Mouse (Mus musculus): ENCODE results near the gene Kng2.
"Not testable (repeated sequence)": the region's sequence is repeated elsewhere in the genome, so short reads cannot be mapped to it uniquely, and the experiment has no call there.

Gene Kng2

GRCm38 (mm10) chr16:22961073-22961472 is 68.2 kb downstream of the Kng2 start:
- DNase-seq (ENCODE audit: low read depth, low spot score), result no peak

DNA sequence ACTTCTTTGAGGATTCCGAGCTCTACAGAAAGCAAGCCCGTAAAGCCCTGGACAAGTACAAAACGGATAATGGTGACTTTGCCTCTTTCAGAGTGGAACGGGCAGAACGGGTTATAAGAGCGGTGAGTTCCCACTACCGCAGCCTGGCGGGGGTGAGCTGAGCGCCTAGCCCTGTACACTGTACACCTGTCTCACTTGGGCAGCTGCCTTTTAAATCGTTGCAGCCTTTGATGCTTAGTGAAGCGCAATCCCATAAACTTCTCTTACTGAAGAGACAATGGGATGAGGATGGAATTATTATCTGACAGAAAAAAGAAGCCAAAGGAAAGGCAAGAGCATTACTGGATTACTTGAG is 73.2 kb downstream of the Kng2 start:
- DNase-seq (ENCODE audit: low read depth, low spot score), result no peak

DNA sequence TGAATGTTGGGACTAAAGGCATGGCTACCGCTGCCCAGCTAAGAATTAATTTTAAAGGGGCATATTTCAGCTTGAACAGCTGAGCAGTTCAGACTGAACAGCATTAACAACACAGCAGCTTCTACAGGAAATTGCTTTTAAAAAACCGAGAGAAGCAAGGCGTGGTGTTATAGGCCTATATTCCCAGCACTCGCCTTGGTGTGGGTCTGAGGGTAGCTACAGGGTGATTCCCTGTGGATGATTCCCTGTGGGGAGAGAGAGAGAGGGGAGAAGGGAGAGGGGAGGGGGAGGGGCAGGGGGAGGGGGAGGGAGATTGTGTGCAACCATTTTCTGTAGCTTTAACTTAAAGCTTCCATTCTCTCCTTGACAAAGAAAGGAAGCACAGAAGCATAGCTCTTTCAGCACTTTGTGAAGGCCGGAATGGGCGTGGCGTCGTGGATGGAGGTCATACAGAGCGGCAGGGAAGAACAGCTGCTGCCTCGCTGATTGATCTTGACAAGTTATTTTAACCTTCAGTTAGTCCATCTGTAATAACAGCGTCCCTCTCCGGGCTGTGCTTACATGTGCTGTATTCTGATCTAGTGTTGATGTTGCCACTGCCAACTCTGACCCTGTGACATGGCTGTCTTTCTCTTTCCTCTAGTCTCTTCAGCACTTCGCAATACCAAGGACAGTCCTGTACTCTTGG is 73.7 kb downstream of the Kng2 start:
- DNase-seq (ENCODE audit: low read depth, low spot score), result no peak

- DNase-seq (ENCODE audit: low read depth, low spot score), result no peak
Measured at GRCm38 (mm10) chr16:22953069-22953468, 76.2 kb downstream of the Kng2 start.

DNA sequence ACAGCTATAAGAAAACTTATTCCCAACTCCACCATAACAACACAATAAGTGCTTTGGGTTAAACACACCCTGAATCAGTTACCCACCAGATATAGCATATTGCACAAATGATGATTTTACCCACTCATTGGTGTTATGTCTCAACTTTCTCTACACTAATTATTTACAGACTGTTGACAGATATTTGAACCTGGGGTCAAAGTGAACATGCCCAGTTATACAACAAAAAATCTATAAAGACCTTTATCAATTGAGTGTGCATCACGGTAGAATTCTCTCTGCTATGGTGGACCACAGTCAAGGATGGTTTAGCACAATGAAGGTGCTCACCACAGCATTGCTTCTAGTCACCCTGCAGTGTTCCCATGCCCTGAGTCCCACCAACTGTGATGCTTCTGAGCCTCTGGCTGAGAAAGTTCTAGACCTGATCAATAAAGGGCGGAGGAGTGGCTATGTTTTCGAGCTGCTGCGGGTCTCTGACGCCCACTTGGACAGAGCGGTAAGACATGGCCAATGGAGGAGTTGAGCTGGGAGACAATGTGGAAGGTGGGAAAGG is 78.4 kb downstream of the Kng2 start, which contains the start of gene Hrg:
Gene Hrg, plus strand, starts transcription at position 233 of the 556 bp plus-strand sequence.
- no peak for DNase-seq (ENCODE audit: low read depth, low spot score)

- no peak for DNase-seq (ENCODE audit: low read depth, low spot score)
Measured at GRCm38 (mm10) chr16:22947371-22947770, 81.9 kb downstream of the Kng2 start.

- not testable (repeated sequence) for DNase-seq (ENCODE audit: low read depth, low spot score)
Measured at GRCm38 (mm10) chr16:22941825-22942476, 87.3 kb downstream of the Kng2 start.

DNA sequence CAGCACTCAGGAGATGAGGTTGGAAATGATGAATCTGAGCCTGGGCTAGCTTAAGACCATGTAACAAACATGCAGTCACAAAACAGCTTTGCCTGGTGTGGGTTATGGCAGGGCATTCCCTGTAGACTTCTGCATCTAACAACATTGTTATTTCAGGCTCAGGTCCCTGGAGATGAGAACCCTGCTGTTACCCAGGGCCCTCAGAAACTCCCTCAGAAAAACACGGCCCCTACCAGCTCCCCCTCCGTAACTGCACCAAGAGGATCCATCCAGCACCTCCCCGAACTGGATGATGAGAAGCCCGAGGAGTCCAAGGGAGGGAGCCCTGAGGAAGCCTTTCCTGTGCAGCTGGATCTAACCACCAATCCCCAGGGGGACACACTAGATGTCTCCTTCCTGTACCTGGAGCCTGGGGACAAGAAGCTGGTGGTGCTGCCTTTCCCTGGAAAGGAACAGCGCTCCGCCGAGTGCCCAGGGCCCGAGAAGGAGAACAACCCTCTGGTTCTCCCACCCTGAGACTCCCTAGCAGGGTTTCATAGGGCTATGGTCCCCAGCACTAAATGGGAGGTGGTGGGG is 90.1 kb downstream of the Kng2 start:
- DNase-seq (ENCODE audit: low read depth, low spot score), result no peak

DNA sequence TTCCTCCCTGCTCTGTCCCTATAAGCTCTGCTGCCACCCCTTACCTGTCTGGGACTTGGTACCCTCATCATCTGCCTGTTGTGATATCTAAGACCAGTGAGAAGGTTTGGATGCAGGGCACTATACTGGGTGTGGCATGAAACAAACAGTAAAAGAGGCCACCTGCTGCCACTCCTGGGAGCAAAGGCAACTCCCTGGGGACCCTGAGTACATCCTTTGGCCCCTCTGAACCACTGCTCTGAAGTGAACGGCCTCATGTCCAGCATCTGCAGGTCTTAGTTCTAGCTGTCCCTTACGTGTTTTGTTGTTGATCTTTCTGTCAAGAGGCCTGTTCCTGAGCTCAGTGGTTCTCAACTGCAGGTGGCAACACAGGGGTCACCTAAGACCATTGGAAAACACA is 90.7 kb downstream of the Kng2 start:
- DNase-seq (ENCODE audit: low read depth, low spot score), result no peak

GRCm38 (mm10) chr16:22937631-22938030 is 91.7 kb downstream of the Kng2 start:
- DNase-seq (ENCODE audit: low read depth, low spot score), result no peak

All from telencephalon, adult 2 months (tissue).